Mouse (Mus musculus): ENCODE data around the gene Pdxp.

Gene Pdxp

DNA sequence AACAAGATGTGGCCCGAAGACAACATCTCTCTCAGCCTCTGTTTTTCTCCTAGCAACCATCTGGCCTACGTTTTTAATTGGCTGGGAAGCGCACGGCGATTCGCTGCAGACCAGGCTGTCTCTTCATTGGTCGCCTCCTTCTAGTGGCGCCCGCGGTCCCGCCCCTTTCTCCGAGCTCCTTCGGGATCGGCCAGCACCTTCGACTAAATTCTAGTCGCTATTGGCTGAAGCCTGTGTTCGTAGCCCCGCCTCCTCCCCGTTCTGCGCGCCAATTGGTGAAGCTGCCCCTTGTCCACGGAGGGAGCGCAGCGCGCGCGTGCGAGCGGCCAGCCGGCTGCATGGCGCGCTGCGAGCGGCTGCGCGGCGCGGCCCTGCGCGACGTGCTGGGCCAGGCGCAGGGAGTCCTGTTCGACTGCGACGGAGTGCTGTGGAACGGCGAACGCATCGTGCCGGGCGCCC, at the start of gene Pdxp:
TSS of gene Pdxp (plus strand) at position 288 of the 459 bp plus-strand sequence.
- peak; percentile 98 for DNase-seq (ENCODE audit: low read depth)

GRCm38 (mm10) chr15:78868398-78868797, 45.3 kb upstream of the Pdxp start:
- DNase-seq (ENCODE audit: low read depth), result no peak

DNA sequence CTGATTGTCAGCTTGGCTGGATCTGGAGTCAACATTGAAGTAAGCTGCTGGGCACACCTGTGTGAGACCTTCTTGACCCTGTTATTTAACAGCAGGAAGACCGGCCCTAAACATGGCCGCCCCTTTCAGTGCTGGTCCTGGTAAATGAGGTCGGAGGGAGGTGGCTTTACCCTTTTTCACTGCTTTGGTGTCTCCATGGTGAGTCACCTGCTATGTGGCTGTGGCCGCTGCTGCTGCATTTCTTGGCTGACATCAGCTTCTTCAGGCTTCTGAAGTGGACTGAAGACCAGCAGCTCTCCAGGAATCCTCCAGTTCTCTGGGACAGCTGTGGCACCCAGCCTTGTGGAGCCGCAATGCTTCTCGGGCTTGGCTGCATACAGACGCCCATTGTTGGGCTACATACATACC, 44.9 kb upstream of the Pdxp start:
- DNase-seq (ENCODE audit: low read depth), result no peak

DNA sequence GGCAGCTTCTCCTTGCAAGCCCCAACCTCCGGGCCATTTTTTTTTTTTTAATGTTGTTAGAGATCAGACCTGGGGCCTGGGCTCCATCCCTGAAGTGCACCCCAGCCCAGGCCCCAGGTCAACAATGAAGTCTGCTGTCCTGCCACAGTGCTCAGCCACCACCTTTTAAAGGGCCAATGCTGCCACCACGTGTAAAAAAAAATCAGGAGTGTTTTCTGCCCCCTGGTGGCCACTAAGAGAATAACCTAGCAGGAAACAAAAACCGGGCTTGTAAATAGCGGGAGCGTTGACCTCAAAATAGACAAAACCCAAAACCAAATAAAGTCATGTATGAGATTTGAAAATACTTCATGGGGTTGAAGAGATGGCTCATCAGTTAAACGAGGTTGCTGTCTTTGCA, 43.9 kb upstream of the Pdxp start:
- peak; percentile 84 for DNase-seq (ENCODE audit: low read depth)

- no peak for DNase-seq (ENCODE audit: low read depth)
These were observed 41.6 kb upstream of the Pdxp start for GRCm38 (mm10) chr15:78872021-78872608.

GRCm38 (mm10) chr15:78873803-78874435, 39.8 kb upstream of the Pdxp start:
- DNase-seq (ENCODE audit: low read depth), result no peak

GRCm38 (mm10) chr15:78874989-78875388, 38.7 kb upstream of the Pdxp start:
- no peak for DNase-seq (ENCODE audit: low read depth)

DNA sequence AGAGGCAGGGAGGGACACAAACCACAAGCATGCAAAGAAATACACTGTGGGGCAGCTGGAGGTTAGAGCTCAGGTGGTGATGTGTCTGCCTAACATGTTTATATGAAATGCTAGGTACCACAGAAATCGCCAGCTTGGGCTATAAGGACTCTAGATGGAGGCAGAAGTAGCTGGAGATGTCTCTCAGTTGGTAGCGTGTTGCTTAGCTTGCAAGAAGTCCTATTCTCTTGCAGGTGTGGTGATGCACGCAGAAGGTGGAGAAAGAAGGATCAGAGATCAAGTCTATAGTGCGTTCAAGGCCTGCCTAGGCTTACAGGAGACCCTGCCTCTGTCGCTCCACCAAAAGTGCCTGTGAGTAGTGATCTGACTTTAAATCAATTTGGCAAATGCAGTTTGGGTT, 38.2 kb upstream of the Pdxp start:
- DNase-seq (ENCODE audit: low read depth), result no peak

DNA sequence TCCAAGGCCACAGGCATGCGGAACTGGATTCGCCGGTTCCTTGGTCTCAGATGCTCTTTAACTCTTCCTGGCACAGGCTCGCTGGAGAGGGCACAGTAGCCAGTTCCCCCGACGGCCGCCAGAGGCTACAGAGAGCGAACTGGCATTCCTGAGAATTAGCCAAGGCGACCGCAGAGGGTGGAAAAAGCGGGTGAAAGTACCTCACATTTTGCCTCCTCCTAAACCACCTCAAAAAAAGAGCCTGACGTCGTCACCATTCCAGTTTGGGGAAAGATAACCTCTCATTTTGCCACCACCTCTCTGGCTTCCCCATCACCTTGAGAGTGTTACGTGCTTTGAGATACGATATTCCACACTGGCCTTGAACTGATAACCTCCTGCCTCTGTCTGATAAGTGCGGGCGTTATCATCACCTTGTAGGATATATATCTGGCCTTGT, 37.4 kb upstream of the Pdxp start:
- DNase-seq (ENCODE audit: low read depth), result peak; percentile 80

- DNase-seq (ENCODE audit: low read depth), result peak; percentile 99
These were observed 36.5 kb upstream of the Pdxp start, which contains the start of gene Gga1 for GRCm38 (mm10) chr15:78876991-78877809. Gga1 (plus strand) TSS chr15:78877190.

DNA sequence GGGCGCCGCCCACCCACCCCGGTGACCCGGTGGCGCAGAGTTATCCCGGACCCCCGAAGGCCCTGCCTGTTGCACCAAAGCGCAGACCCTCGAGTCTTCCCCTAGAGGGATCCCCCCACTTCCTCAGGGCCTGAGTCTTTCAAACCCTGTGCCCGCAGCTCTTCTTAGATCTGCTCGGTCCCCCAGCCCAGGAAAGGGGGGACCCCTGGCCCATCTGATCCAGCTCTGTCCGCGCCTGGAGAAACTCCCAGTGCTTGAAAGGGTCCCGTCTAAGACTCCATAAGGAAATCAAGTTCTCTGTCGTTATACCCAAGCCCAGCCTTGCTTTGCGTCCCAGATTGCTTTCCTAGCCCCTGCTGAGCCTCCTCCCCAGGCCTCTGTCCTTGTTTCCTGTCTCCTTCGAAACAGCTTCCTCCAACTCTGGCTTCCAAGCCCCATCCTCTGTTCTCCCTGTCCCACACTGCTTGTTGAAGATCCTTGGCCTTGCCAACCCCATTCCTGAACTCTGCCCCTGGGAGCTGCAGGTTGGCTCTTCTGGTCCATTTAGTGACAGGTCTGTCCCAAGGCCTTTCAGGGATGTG, 35.8 kb upstream of the Pdxp start:
- DNase-seq (ENCODE audit: low read depth), result peak; percentile 48

GRCm38 (mm10) chr15:78878792-78879516, 34.8 kb upstream of the Pdxp start:
- DNase-seq (ENCODE audit: low read depth), result peak; percentile 60

- no peak for DNase-seq (ENCODE audit: low read depth)
These were observed 33.3 kb upstream of the Pdxp start for GRCm38 (mm10) chr15:78880432-78880831.

DNA sequence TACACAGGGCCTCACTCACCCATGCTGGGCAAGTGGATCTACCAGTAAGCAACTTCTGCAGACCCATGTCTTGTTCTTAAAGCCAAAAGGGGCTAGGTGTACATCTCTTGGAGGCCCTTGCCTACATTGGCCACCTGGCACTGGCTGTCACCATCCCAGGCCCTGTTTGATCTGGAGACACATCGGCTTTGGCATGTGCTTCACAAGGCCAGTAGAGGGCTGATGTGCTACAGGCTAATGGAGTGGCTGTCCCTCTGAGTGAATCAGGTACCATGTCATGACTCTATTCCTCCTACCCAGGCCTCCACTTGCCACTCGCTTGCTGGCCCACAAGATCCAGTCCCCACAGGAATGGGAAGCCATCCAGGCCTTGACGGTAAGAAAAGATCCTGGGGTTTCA, 31.9 kb upstream of the Pdxp start:
- no peak for DNase-seq (ENCODE audit: low read depth)

GRCm38 (mm10) chr15:78889401-78889853, 24.3 kb upstream of the Pdxp start:
- no peak for DNase-seq (ENCODE audit: low read depth)

GRCm38 (mm10) chr15:78892440-78892839, 21.3 kb upstream of the Pdxp start:
- DNase-seq (ENCODE audit: low read depth), result no peak

DNA sequence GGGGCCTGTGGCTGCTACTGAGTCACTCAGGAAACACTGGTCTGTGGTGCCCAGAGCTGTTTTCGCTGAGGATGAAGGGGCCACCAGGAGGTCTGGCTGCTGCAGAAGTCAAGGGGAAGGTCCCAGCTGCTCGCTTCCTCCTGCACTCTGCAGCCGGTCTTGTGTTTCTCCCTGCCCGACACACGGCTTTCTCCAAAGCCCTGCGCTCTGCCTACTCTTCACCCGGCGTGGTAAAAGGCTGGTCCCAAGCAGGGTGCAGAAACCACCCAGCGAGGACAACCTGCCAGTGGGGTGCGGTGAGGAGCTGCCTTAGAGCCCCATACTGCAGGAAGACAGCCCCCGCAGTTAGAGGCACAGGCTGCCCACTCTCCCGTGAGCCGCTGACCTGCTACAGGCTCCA, 19.0 kb upstream of the Pdxp start:
- peak; percentile 62 for DNase-seq (ENCODE audit: low read depth)

- peak; percentile 58 for DNase-seq (ENCODE audit: low read depth)
These were observed 18.0 kb upstream of the Pdxp start for GRCm38 (mm10) chr15:78895741-78896140.

GRCm38 (mm10) chr15:78896149-78896548, 17.6 kb upstream of the Pdxp start:
- peak; percentile 78 for DNase-seq (ENCODE audit: low read depth)

DNA sequence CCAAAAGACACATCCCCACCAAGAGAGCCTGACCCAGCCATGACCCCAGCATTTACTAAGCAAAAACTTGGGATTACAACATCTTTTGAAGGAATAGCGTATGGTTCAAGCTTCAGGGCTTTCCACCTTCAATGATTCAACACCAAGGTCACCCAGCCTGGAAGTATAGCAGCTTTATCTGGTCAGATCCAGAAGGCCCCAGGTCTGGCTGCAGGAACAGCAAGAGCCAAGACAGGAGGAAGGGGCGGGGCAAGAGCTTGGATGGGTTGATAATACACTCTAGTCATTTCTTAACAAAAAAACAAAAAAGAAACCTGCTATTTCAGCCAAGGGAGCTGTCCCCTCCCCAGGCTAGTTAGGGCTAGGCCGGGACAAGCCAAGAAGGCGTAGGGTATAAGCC, 16.2 kb upstream of the Pdxp start:
- DNase-seq (ENCODE audit: low read depth), result peak; percentile 54

DNA sequence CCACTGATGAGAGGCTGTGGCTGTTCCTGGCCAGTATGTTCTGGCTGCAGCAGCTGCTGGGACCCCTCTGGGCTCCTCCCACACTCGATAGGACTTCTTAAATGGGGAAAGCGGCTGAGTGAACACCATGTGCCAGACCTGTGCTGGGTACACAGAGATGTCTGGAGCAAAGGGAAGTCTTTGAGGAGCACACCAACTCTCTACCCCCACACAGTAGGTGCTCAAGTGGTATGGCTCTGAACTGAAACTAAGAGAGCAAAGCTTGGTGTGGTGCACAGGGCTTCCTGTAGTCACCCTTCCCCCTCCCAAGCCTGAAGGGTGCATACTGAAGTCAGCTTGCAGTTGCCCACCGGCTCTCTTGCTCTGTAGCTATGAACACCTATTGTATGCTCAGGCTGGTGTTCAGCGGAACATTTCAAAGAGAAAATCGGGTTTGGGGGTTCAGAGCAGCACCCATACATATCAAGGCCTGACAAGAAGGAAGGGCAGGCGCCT, 15.2 kb upstream of the Pdxp start:
- peak; percentile 79 for DNase-seq (ENCODE audit: low read depth)

GRCm38 (mm10) chr15:78899409-78899739, 14.3 kb upstream of the Pdxp start, which contains the start of gene Gm49510:
Gm49510 (plus strand) TSS chr15:78899667.
- no peak for DNase-seq (ENCODE audit: low read depth)
